Mouse (Mus musculus): ENCODE results near the gene Jph2.

Jph2 gene

DNA sequence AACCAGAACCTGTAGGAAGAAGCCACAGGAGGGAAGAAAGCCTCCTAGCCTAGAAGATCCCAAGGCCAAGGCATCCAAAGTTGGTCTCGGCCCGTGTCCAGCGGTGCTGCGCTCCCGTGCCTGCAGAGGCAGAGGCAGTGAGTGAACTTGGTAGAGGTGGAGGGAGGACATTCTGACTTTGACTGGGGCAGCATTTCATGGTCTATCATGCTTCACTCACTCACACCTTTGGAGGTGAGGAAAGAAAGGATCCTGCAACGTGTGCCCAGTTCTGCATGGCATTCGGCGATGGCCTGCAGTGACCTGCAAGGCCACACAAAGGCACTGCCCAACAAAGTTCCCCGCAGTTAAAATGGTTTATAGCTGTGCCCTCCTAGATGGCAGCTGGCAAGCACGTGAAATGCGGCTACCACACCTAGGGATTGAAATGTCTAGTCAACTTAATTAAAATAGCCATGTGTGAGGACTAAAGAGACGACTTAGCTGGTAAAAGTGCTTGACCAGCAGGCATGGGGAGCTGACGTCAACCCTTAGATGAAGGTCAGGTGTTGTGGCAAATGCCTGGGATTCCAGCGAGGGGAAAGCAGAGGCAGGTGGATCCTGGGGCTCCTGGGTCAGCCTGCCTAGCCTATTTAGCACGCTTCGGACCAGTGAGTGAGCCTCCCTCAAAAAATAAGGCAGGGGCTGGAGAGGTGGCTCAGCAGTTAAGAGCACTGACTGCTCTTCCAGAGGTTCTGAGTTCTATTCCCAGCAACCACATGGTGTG lies 36.8 kb downstream of the Jph2 start:
- no peak for DNase-seq (ENCODE audit: low spot score)

DNA sequence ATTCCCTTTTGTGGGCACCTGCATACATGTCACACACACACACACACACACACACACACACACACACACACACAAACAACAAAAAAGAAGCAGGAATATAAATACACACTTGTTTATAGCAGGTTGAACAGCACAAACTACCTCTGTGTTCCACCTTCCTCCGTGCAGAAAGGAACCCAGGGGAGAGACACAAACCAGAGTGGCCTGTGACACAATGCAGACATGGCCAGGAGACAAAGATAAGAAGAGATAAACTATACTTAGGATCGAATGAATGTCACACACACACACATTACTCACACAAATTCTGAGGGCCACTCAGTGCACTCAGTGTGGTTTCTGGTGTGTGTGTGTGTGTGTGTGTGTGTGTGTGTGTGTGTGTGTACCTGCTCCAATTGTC lies 38.5 kb downstream of the Jph2 start:
- no peak for DNase-seq (ENCODE audit: low spot score)

DNA sequence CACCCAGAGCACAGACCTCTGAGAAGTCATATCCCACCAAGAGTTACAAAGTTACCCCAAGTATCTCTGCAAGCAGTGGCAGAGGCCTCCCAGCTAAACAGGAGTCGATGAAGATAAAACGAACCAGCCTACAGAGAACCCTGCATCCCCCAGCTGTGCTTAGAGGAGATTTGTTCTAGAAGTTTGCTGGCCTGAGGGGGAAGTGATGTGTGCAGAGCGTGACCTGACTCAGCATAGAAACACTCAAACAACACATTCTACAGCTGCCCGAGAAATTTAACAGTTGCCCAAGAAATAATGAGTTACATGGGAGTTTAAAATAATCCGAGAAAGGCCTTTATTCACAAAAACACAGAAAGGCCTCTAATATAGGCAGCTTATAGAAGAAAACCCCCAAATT lies 39.1 kb downstream of the Jph2 start:
- no peak for DNase-seq (ENCODE audit: low spot score)

DNA sequence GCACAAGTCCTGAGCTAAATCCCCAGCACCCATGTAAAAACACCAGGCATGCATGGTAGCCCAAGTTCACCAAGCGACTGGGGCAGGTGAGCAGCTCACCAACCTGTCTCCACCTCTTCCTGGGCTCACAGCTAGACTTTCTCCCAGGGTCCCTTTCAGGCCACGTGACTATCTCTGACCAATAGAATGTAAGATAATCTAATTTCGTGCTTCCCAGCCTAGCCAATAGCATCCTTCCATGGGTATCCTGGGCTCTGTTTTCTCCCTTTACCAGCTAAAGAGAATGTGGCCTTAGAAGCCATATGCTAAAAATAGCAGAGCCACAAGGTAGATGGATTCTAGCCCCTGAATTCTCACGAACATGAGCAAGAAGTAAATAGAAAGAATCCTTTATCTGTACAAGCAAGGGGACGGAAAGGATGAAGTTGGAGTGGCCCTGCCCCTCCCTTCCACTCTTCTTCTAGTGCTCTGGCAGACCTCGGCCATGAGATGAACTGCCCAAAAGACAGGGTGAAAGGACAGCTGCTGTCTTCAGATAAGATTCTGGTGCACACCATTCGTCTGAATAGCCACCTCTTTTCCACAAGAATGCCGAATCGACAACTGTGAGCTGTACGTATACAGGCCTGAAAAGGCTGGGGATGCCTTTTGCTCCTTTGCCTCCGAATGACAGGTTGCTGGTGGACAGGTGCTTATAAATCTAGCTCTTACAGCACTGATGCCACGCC lies 41.5 kb downstream of the Jph2 start:
- no peak for DNase-seq (ENCODE audit: low spot score)

DNA sequence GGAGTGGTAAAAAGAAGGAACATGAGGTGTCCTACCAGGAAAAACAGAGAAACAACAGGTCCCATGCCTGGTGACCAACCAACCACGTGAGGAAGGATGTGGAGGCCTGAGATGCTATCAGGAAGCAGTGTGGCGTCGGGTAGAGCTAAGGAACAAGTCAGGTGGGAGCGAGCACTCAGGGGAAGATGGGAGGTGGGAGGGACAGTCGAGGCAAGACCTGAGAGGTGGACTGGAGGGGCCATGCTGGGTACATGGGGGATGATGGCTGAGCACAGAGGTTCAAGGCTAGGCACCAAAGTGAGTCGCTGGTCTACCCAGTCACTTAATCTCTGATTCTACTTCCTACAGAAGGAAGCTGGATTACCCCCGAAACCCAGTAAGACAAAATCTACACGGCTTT lies 42.1 kb downstream of the Jph2 start:
- no peak for DNase-seq (ENCODE audit: low spot score)

DNA sequence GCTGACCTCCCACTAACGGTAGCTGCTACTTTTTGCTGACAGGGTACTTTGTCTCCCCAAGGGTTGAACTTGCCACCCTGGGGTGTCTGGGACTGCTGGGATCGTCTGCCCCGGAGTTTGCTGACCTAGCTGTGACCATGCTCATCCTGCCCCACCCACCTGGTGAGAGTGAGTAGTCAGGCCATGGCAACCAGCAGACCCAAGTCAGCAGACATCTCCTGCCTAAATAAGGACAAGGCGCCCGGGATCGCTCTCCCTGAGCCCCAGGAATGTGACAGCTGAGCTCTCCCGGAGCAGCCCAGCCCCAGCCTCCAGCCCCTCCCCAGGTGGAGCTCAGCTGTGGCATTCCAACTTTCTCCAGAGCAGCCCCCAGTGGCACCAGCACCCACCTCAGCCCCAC lies 44.1 kb downstream of the Jph2 start:
- DNase-seq (ENCODE audit: low spot score), result no peak

DNA sequence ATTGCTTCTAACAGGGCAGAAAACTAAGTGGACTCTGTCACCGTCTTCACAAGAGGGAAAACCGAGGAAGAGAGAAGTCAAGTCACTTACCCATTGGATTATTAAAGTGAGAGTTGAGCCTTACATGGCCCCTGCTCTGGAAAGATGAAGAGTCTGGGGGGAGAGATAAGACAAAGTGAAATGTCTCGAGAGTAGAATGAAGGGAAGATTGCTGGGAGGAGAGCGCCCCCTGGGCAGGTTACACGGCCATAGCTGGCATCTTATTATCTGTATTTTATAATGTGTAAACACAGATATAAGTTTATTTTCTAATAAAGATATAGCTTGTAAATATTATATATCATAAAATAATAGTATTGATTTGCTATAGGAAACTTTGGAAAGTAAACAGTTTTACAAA lies 47.4 kb downstream of the Jph2 start:
- no peak for DNase-seq (ENCODE audit: low spot score)

DNA sequence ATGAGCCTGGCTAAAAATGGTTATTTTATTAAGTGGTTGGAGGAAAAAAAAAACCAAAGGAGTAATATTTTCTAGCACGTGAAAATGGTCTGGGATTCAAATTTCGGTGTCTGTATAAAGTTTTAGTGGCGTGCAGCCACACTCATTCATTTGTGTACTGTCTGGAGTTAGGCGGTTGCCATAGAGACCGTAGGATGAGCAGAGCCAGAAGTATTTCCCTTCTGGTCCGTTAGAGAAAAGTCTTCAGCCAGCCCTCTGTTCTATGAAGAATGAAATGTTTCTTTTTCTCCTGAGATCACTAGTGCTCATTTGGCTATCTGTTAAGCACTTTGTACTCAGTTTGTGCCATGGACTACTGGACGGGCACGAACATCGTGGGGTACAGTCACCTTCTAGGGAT lies 48.4 kb downstream of the Jph2 start:
- no peak for DNase-seq (ENCODE audit: low spot score)

DNA sequence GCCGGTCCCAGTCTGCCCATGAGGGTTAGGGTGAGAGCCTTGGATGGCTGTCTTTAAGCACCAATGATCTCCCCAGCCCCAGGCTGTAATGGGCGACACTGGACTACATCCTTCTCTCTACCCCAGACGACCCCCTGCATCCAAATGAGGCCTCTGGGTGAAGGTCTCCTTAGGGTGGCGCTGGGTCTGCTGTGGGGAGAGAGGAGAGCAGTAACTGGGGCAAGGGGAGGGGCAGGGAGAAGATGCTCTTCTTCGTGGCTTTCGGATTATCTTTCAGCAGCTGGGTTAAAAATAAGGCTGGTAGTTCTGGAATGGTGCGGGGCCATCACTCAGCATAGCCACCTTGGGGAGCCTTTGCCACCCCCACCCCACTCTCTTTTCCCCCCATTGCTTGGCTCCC lies 49.1 kb downstream of the Jph2 start:
- DNase-seq (ENCODE audit: low spot score), result no peak

DNA sequence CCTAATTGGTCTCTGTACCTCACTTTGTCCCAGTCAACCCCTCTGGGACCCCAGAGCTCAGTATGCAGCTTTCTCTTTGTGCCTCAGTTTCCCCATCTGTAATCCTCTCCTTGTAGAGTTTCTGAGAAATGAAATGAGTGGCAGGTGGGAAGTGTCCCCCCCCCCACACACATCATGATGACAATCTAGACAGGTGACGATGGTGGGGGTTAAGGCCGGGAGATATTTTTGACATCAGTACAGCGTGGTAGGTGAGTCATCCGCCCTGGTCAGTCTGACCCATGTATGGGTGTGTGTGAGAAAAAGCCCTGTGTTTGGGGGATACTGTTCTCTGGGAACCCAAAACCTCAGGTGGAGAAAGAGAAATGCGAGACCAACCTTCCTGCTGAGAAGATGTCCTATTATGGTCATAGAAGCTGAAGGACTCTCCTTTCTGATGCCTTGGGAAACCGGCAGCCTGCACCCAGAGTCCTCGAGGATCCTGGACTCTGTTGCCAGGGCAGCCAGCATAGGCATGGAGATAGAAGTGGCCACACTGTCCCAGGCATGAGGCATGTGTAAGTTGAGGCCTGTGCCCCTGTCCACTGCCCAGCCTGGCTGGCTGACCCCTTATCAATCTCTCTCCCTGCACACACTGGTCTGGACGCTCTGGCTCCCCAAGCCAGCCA lies 50.1 kb downstream of the Jph2 start:
- DNase-seq (ENCODE audit: low spot score), result no peak

DNA sequence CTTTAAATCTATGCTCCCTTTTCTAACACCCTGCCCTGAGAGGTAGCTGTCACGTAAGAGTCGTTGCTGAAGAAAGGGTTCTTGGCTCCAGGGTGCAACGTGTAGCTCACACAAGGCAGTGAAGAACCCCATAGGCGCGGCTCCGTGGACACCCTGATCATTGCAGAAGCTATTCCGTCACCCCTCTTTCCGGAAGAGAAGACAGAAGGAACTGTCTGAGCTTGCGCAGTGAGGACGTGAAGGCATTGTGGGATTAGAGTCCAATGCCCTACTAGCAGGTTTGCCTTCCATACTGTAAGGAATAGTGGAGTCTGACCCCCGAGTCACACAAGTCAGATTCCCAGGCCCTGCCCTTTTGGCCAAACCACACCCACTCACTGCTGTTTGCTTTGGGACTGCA lies 51.3 kb downstream of the Jph2 start:
- DNase-seq (ENCODE audit: low spot score), result no peak

DNA sequence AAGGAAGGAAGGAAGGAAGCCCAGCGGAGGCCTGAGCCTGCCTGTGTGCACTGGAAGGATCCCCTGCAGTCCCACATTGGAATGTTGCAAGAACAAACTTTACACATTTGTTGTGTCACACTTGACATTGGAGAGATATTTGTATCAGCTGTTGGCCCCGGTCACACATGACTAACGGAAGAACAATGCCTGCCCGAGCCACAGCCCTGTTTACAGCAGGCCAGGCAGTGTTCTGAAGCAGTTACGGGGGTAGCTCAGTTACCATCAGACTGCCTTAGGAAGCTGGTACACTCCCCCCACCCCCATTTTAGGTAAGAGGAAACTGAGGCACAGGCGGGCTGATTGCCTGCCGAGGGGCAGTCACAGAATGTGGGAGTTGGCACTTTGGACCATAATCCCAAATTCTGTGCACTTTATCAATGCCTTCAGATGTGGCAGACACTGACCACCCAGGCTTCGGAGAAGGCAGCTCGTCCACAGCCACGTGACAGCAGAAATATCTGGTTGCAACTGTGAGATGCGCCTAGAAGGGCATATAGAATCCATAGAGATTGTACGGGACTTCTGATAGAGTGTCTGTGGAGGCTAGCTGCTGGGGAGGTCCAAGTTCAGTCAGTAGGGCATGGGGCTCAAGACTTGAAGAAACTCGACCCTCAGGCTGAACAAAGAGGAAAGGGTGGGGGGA lies 52.7 kb downstream of the Jph2 start:
- no peak for DNase-seq (ENCODE audit: low spot score)

DNA sequence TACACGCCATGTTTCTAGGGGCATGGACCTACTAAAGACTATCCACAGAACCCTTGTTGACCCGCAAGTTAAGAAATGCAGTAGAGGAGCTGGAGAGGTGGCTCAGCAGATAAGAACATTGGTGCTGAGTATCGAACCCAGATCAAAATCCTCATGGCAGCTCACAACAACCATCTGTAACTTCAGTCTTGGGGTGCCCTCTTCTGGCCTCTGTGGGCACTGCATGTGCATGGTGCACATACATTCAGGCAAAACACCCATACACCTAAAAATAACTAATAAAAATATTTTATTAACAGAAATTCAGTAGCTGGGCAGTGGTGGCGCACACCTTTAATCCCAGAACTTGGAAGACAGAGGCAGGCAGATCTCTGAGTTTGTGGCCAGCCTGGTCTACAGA lies 54.1 kb downstream of the Jph2 start:
- DNase-seq (ENCODE audit: low spot score), result no peak

DNA sequence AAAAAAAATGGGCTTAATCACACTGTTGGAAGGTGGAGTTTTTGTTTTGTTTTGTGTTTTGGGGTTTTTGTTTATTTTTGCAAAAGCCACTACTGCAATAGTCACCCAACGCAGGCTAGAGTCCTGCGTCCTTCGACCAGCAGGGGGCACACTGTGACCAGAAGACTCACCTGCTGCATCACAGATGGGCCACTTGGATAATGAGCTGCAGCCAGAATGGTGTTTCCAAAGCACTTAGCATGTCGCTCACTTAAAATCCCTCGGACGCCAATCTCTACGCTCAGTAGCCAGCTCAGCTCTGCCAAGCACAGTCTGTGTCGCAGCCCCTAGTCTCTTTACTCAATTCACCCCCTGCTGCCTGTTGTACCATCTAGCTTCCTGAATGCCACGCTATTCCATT lies 57.5 kb downstream of the Jph2 start:
- peak; percentile 73 for DNase-seq (ENCODE audit: low spot score)

DNA sequence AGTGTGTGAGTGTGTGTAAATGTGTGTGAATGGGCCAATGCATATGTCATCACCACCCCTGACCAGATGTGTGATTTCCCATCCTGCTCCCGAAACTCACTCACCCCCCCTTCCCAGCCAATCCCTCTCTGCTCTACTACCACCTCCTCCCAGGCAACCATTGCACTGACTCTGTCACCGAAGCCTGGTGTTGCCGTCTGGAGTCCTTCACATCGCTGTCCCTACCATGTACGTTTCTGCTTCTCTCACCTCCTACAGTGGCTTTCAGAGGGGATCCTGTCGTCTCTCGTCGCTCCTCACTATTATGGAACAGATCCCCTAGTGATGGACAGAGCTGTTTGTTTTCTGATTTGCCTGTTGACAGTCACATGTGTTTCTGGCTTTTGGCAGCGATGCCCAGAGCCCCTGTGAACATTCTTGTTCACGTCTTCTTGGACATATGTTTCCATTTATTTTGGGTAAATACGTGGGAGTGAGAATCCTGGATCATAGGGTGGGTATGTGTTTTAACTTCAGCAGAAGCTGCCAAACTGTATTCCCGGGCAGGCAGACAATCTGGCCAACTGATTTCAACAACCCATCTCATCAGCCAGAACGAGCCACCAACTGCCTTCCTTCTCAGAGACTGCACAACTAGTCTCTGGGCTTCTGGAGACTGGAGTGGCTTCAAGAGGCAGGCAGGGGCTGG lies 65.3 kb downstream of the Jph2 start:
- no peak for DNase-seq (ENCODE audit: low spot score)

DNA sequence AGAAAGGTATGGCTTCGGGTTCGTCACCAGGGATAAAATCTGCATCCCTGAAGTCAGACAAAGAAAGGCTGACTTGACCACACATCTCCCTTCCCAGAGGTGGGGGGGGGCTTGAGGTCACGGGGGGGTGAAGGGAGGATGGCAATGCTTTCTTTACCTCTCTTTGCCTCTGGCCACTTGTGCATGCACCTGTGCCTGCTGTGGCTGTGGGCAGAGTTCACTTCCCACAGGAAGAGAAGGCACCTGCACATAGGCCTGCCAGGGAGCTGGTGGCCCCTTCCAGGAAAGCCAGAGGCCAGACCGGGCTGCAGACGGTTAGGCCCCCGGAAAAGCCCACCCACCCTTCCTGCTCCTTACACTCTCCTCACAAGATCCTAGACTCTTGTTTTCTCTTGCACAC lies 66.4 kb downstream of the Jph2 start:
- no peak for DNase-seq (ENCODE audit: low spot score)

DNA sequence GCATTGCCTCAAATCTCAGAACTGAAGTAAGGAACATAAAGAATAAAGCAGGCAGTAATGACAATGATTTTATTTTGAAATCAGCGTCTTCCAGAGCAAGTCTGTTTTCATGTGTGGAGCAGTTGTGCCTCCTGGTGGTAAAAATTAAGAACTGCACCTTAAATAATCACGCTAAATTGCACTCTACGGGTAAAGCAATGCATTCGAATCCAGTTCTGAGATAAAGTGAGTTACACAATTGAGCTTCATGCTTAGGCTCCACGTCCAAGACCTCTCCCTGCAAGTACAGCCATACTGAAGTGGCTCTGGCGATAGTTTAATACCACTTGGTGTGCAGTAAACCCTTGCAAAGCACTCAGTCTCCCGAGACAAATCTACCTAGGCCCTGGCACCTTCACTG lies 67.1 kb downstream of the Jph2 start:
- no peak for DNase-seq (ENCODE audit: low spot score)

DNA sequence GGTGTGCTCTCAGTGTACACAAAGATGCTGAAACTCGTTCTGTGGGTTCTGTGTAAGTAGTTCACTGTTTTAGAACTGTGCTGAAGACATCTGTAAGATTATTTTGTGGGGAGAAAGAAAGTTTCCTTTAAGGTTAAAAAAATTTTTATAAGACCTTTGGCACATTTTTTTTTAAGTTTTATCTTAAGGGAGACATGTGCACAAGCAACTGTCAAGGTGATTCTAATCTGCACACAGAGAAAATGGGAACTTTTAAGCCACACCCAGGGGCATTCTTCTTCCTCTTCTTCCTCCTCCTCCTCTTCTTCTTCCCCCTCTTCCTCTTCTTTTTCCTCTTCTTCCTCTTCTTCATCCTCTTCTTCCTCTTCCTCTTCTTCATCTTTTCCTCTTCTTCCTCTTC lies 74.6 kb downstream of the Jph2 start:
- no peak for DNase-seq (ENCODE audit: low spot score)

DNA sequence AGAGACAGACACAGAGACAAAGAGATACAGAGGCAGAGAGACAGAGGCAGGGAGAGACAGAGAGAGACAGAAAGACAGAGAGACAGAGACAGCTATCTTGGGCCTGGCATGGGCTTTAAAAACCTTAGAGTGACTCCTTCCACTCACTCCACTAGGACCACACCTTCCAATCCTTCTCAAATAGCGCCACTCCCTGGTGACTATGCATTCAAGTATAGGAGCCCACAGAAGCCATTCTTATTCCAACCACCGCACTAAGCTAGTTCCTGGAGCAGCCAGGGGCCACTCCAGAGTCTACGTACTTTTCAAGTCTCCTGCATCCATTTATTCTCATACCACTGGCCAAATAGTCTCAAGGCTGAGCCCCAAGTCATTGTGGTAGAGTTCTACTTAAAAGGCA lies 79.0 kb downstream of the Jph2 start:
- DNase-seq (ENCODE audit: low spot score), result no peak

DNA sequence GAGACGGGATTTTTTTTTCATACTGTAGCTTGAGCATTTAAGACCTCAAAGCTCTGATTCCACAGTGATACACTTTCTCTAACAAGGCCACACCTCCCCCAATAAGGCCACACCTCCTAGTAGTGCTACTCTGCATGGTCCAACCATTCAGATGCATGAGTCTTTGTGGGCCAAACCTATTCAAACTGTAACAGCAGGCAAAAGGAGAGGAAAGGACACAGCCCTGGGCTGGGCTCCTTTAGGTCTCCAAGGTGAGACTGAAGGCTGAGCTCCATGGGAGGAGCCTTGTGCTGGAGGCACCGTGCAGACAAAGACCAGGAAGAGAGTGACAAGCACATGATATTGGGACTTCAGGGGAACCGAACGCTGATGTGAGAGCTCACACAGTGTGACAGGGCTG lies 80.5 kb downstream of the Jph2 start:
- DNase-seq (ENCODE audit: low spot score), result no peak

DNA sequence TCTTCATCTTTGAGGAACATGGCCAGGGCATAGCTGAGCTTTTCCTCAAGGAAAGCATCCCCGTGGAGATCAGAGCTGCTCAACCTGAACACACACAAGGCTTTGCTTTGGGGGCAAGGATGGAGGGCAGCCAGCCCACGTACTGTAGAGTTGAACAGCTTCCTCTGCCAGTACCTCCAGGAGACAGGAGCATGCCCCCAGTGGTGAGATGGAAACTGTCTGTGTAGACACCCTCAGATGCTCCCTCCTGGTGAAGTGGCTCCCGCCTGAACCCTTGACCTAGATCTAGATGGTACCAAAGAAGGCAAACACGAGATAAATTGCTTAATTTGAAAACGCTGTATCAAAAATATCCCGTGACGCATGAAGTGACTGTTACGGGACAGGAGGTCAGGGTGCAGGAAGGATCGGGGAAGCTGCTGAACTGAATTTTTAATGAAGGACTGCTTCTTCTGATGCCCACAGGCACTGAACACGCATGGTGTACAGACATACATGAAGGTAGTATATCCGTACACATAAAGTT lies 87.6 kb downstream of the Jph2 start:
- no peak for DNase-seq (ENCODE audit: low spot score)

DNA sequence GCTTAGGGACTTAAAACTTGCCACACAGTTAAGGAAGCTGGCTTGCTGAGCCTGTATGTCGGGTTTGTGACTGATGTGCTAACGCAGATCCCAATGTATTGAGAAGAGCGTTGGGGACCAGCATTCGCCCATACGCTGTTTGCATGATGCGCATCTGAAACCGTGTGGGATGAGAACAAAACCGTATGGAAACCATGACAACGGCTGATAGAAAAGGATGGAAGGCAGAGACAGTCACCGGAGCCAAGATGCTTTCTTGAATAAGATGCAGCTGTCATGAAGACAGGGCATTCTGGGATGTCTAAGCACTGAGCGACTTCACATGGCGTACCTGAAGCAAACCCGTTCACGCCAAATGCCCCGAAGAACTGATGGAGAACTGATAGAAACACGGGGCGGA lies 88.4 kb downstream of the Jph2 start:
- DNase-seq (ENCODE audit: low spot score), result no peak
